Mouse (Mus musculus) liver, postnatal 0 days (tissue): ENCODE measurements at regions not wholly inside any gene's neighbourhood (a gene's known extent, or its start where the extent isn't known, plus 50 kb on each side); places are given as distances from the start of the nearest gene placed in this dataset.

Source experiments
- CTCF ChIP-seq: sonication (generic); IDR thresholded peaks from 2 replicates; pipeline ENCODE4 v1.5.1; 2016; ENCODE audit warnings: antibody characterized with exemption, low read depth
- EP300 ChIP-seq: IDR thresholded peaks from 2 replicates; pipeline ENCODE4 v1.6.1; 2016; ENCODE audit warnings: antibody characterized with exemption, low read depth, mild to moderate bottlenecking

DNA sequence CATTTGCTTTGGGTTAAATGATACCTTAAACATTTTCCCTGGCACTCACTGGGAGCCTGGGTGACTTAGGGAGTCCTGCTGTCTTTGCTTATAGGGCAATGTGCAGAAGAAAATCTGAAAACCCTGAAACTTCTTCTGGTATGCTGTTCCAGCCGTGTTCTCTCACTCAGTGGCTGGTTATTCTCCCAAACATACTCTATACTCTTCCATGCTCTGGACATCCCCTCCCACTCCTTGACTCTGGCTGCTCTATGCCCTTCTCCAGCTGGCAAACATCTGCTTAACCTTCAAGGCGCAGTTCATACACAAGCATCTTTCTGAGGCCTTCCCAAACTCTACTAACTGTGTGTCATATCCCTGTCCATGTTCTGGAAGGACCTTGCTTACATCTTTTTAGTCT is 227.2 kb upstream of the Jun start:
- TF ChIP-seq CTCF: no peak
- no peak for TF ChIP-seq EP300
